Mouse (Mus musculus) lung, adult 18-20 months (tissue): ENCODE measurements around the gene Disp2.

ENCODE experiments used
- DNase-seq, 2 experiments: peaks; one replicate each; pipeline ENCODE4 v3.0.0; 2022; ENCODE audit warnings: mixed read lengths in 2 of 2

Gene Disp2

DNA sequence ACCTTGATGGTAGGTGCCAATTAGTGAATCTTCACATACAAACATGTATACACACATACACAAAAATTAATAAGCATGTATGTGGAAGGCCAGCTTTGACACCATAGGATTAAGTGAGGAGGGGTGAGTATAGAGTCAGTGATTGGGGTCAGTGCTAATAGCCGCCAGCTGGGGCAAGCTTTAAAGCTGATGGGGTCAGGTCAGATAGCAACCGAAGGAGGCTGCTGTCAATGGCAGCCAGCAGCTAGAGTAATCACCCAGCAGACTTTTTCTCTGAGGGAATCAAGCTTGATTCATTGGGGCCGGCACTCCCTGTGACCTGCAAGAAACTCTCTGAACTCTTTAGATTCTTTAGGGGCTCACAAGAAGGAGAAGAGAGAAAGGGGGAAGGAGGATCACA, 72.2 kb downstream of the Disp2 start:
- no peak for DNase-seq
